Mouse (Mus musculus): ENCODE results near the gene Fgfbp1.

GRCm38 (mm10) chr5:43980397-43980796, 1.2 kb downstream of the Fgfbp1 start:
- TF ChIP-seq CTCF (IDR thresholded peaks at IDR 0.05; ENCODE audit: low read depth, low read length) = no peak
- TF ChIP-seq POLR2AphosphoS5 (IDR thresholded peaks at IDR 0.05; ENCODE audit: insufficient replicate concordance, low read depth, low read length) = no peak
- no peak for TF ChIP-seq GATA1 (IDR thresholded peaks at IDR 0.05; ENCODE audit: borderline replicate concordance, low read length)
- no peak for TF ChIP-seq TAL1 (conservative IDR thresholded peaks at IDR 0.05; ENCODE audit: low read depth, low read length)
